Mouse (Mus musculus) G1E (cell line): ENCODE results near the gene Ntng2.

ENCODE experiments used
- CTCF ChIP-seq: IDR thresholded peaks from 2 replicates; pipeline ENCODE4 v1.5.1; 2012; ENCODE audit warnings: low read depth, low read length, inconsistent platforms, mixed read lengths
- POLR2AphosphoS5 ChIP-seq: IDR thresholded peaks from 2 replicates; pipeline ENCODE4 v1.6.1; 2012; ENCODE audit warnings: low read depth, low read length, inconsistent platforms; ENCODE audit not compliant: insufficient replicate concordance

- TF ChIP-seq CTCF (no peak), POLR2AphosphoS5 (no peak)
Measured at GRCm38 (mm10) chr2:29266810-29267209, 14.0 kb upstream of the Ntng2 start.
